Mouse (Mus musculus): ENCODE measurements around the gene Rasip1. TPM values are rescaled to one million over a fixed set of nuclear protein-coding genes. Genes with fewer than 3 reads are reported as not detected.
A peak's percentile ranks its signal among the peaks of the same experiment; 100 is the strongest.

Gene Rasip1
- total and polyA plus RNA-seq, 2 experiments from 2014 or later: 24.0 to 36.0 TPM

DNA sequence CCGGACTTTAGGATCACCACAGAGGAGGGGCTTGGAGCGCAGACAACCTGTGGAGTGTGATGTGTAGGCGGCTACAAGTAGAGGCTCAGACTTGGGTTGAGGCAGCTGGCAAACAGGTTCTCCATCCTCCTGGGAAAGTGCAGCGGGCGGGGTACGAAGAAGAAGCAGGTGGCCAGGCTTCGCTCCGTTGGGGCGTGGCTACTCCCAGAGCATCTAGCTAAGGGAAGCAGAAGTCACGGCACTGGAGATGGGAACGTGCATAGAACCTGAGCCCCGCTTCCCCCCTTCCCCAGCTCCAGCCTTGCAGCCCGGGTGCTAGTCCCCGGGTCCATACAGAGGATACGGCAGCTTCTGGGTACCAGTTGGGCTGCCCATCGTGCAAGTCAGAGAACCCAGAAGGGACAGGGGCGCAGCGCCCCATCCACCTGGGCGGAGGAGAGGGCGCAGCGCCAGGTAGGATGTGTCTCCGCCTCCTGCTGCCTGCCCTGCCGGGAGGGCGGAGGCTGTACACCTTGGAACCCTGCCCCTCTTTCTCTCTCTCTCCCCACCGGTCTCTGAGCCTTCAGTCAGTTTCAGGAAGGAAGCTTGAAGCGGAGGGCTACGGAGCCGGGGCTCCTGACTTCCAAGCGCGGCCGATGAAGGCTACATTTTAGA lies 10.1 kb upstream of the Rasip1 start, which contains the start of gene Fut1:
TSS of gene Fut1 (plus strand) at position 248 of the 654 bp plus-strand sequence.
- Histone ChIP-seq H3K9ac (replicated peaks; ENCODE audit: low read length, poor library complexity, severe bottlenecking) (0 out of 2 replicates have a peak within 1 kb of the TSS, but pooled peaks have one; percentile 3), H3K27me3 (ENCODE audit: insufficient read depth, low read length) (peaks cover 20% of the 10 kb centered on the region), H3K36me3 (ENCODE audit: insufficient read depth, low read length) (no peaks in the 10 kb centered on the region), H3K4me3 (ENCODE audit: low read depth, low read length) (peak within 1 kb of the TSS; percentile 16; the same call in 1 of the 2 replicates), H3K4me2 (ENCODE audit: low read depth, low read length, poor library complexity, severe bottlenecking) (peak within 1 kb of the TSS; percentile 37), H3K9me3 (ENCODE audit: low read length) (no peaks in the 10 kb centered on the region), H3K27ac (ENCODE audit: low read depth, low read length) (no peak within 1 kb of the TSS), H3K4me1 (ENCODE audit: insufficient read depth, low read length) (no peaks in the 10 kb centered on the region)
- no peak for TF ChIP-seq CTCF (IDR thresholded peaks at IDR 0.05)
- DNase-seq (ENCODE audit: low spot score) (no peak), ATAC-seq (ENCODE audit: low FRiP score) (no peak)
- 5% methylated on average over 25 of the region's 31 CpGs for WGBS

DNA sequence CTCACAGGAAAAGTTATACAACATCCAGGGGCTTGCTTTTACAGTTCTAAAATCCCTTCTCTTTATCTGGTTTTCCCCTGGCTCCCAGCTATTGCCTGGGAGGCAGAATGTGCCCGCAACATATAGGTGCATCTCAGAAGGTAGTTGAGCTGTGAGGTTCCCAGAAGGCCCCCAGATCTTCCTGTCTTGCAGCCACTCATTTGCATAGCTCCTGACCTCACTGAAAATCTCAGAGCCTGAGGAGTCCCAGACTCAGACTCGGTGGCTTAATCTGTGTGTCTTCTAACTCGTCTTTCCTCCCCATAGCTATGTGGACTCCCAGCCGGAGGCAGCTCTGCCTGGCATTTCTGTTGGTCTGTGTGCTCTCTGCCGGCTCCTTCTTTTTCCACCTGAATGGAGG lies 9.0 kb upstream of the Rasip1 start:
- WGBS: 75% methylated on average over 5 of the region's 5 CpGs
- Histone ChIP-seq H3K27ac (ENCODE audit: low read depth, low read length) (no peak overlapping the region), H3K36me3 (ENCODE audit: insufficient read depth, low read length) (no peaks in the 10 kb centered on the region), H3K27me3 (ENCODE audit: insufficient read depth, low read length) (peaks cover 20% of the 10 kb centered on the region), H3K9me3 (ENCODE audit: low read length) (no peaks in the 10 kb centered on the region), H3K9ac (replicated peaks; ENCODE audit: low read length, poor library complexity, severe bottlenecking) (no peak overlapping the region), H3K4me2 (ENCODE audit: low read depth, low read length, poor library complexity, severe bottlenecking) (no peak overlapping the region), H3K4me3 (ENCODE audit: low read depth, low read length) (no peak overlapping the region), H3K4me1 (ENCODE audit: insufficient read depth, low read length) (no peaks in the 10 kb centered on the region)
- ATAC-seq (ENCODE audit: low FRiP score): no peak
- no peak for TF ChIP-seq CTCF (IDR thresholded peaks at IDR 0.05)
- DNase-seq (ENCODE audit: low spot score): no peak

DNA sequence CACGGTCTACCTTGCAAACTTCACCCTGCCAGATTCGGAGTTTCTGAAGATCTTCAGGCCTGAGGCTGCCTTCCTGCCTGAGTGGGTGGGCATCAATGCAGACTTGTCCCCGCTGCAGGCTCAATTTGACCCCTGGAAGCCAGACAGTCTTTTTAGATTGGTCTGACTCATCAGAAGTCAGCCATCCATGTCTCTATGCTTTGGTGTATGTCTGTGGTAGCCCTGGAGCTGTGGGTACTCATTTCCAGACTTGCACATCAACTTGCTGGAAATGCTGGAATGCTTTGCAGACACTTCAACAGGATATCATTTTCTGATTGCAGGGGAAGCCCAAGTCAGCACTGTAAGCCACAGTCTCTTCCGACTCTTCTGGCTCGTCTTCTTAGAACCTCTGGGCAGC lies 7.7 kb upstream of the Rasip1 start:
- no peaks in the 10 kb centered on the region for H3K9me3 ChIP-seq (ENCODE audit: low read length)
- H3K9ac ChIP-seq (replicated peaks; ENCODE audit: low read length, poor library complexity, severe bottlenecking): no peak overlapping the region
- 92% methylated on average over 5 of the region's 5 CpGs for WGBS
- no peak for DNase-seq (ENCODE audit: low spot score)
- H3K36me3 ChIP-seq (ENCODE audit: insufficient read depth, low read length): no peaks in the 10 kb centered on the region
- no peak overlapping the region for H3K27ac ChIP-seq (ENCODE audit: low read depth, low read length)
- TF ChIP-seq CTCF (IDR thresholded peaks at IDR 0.05): no peak
- H3K4me1 ChIP-seq (ENCODE audit: insufficient read depth, low read length): no peaks in the 10 kb centered on the region
- no peak overlapping the region for H3K4me2 ChIP-seq (ENCODE audit: low read depth, low read length, poor library complexity, severe bottlenecking)
- no peak for ATAC-seq (ENCODE audit: low FRiP score)
- H3K27me3 ChIP-seq (ENCODE audit: insufficient read depth, low read length): peaks cover 20% of the 10 kb centered on the region
- H3K4me3 ChIP-seq (ENCODE audit: low read depth, low read length): no peak overlapping the region

DNA sequence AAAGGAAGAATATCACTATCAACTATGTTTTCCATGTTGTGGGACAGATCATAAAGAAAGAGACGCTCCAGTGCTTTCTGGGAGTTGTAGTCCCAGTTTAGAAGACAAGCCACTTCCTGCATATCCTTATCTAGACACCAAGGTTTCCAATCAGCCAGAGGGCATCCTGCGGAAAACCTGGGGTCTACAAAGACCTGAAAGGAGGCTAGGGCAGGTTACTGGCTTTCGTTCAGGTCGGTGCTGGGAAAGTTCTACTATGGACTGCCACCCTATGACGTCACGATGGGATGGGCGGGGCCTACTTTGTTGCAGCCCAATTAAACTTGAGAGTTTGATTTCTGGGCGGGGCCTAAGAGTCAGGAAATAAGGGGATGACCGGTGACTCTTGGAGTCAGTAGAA lies 5.8 kb upstream of the Rasip1 start, which contains the start of gene Izumo1:
TSS of gene Izumo1 (plus strand) at position 369 of the 400 bp plus-strand sequence.
- H3K4me2 ChIP-seq (ENCODE audit: low read depth, low read length, poor library complexity, severe bottlenecking): no peak within 1 kb of the TSS
- WGBS: 30% methylated on average over 9 of the region's 9 CpGs
- no peaks in the 10 kb centered on the region for H3K9me3 ChIP-seq (ENCODE audit: low read length)
- no peak for ATAC-seq (ENCODE audit: low FRiP score)
- H3K9ac ChIP-seq (replicated peaks; ENCODE audit: low read length, poor library complexity, severe bottlenecking): no peak within 1 kb of the TSS
- no peaks in the 10 kb centered on the region for H3K36me3 ChIP-seq (ENCODE audit: insufficient read depth, low read length)
- H3K4me1 ChIP-seq (ENCODE audit: insufficient read depth, low read length): no peaks in the 10 kb centered on the region
- TF ChIP-seq CTCF (IDR thresholded peaks at IDR 0.05): no peak
- DNase-seq (ENCODE audit: low spot score): no peak
- H3K27me3 ChIP-seq (ENCODE audit: insufficient read depth, low read length): peaks cover 18% of the 10 kb centered on the region
- no peak within 1 kb of the TSS for H3K27ac ChIP-seq (ENCODE audit: low read depth, low read length)
- H3K4me3 ChIP-seq (ENCODE audit: low read depth, low read length): no peak within 1 kb of the TSS

DNA sequence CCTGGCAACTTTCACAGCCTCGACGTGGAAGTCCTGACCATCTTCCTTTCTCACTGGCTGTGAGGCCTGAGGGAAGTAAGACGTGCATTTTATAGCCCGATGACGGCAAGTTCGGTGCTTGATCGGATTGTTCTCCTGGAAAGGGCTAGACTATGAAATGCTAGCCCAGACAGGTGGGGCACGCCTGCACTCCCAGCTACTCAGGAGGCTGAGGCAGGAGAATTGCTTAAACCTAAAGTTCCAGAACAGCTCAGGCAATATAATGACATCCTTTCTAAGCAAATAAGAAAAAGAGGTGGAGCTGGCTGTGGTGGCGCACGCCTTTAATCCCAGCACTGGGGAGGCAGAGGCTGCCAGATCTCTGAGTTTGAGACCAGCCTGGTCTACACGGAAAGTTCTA lies 3.8 kb upstream of the Rasip1 start:
- DNase-seq (ENCODE audit: low spot score) (no peak), ATAC-seq (ENCODE audit: low FRiP score) (no peak)
- H3K36me3 ChIP-seq (ENCODE audit: insufficient read depth, low read length): no peaks in the 10 kb centered on the region
- H3K9me3 ChIP-seq (ENCODE audit: low read length): no peaks in the 10 kb centered on the region
- 95% methylated on average over 11 of the region's 11 CpGs for WGBS
- H3K27me3 ChIP-seq (ENCODE audit: insufficient read depth, low read length): peaks cover 4% of the 10 kb centered on the region
- H3K27ac ChIP-seq (ENCODE audit: low read depth, low read length): no peak overlapping the region
- H3K4me1 ChIP-seq (ENCODE audit: insufficient read depth, low read length): no peaks in the 10 kb centered on the region
- H3K4me2 ChIP-seq (ENCODE audit: low read depth, low read length, poor library complexity, severe bottlenecking): no peak overlapping the region
- TF ChIP-seq CTCF (IDR thresholded peaks at IDR 0.05): no peak
- no peak overlapping the region for H3K4me3 ChIP-seq (ENCODE audit: low read depth, low read length)
- no peak overlapping the region for H3K9ac ChIP-seq (replicated peaks; ENCODE audit: low read length, poor library complexity, severe bottlenecking)

DNA sequence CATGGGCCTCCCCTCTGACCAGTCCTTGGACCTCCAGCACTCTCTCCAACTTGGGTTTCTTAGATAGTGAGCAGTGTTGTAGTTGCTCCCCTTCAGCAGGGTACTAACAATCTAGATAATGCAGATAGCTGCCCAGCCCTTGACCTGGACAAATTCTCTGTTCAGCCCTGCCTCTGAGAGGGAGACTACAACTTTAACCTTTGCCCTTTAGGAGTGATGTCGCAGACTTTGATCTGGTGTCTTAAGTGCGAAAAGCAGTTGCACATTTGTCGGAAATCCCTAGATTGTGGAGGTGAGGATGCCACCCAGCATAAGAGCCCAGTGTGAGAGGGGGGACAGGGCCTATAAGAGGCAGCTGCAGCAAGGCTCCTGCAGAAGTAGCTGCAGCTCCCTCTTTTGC lies 2.6 kb upstream of the Rasip1 start:
- ATAC-seq (ENCODE audit: low FRiP score): no peak
- no peaks in the 10 kb centered on the region for H3K9me3 ChIP-seq (ENCODE audit: low read length)
- TF ChIP-seq CTCF (IDR thresholded peaks at IDR 0.05): no peak
- H3K4me2 ChIP-seq (ENCODE audit: low read depth, low read length, poor library complexity, severe bottlenecking): no peak overlapping the region
- no peaks in the 10 kb centered on the region for H3K36me3 ChIP-seq (ENCODE audit: insufficient read depth, low read length)
- WGBS: 87% methylated on average over 3 of the region's 3 CpGs
- DNase-seq (ENCODE audit: low spot score): no peak
- no peaks in the 10 kb centered on the region for H3K27me3 ChIP-seq (ENCODE audit: insufficient read depth, low read length)
- H3K4me1 ChIP-seq (ENCODE audit: insufficient read depth, low read length): no peaks in the 10 kb centered on the region
- no peak overlapping the region for H3K9ac ChIP-seq (replicated peaks; ENCODE audit: low read length, poor library complexity, severe bottlenecking)
- no peak overlapping the region for H3K27ac ChIP-seq (ENCODE audit: low read depth, low read length)
- H3K4me3 ChIP-seq (ENCODE audit: low read depth, low read length): no peak overlapping the region

Data from midbrain, postnatal 0 days (tissue).